Mouse (Mus musculus): ENCODE measurements around the gene Dse. TPM values are rescaled to one million over a fixed set of nuclear protein-coding genes. Genes with fewer than 3 reads are reported as not detected.
A peak's percentile ranks its signal among the peaks of the same experiment; 100 is the strongest.

The Dse gene
- total RNA-seq, 2 experiments from 2014 or later = 5.7 to 6.7 TPM

- intact Hi-C loops (cut with DNase I) = loop anchor here (2.0 kb wide), 1 partner anchor 77 kb away; the partner anchor contains the start of gene Tspyl1
- no peak for DNase-seq
Measured at GRCm38 (mm10) chr10:34205825-34206224, 1.7 kb downstream of the Dse start.

GRCm38 (mm10) chr10:34200689-34201088 is 6.8 kb downstream of the Dse start:
- intact Hi-C loops (cut with DNase I) = no loop called here
- DNase-seq = peak; percentile 24 to 52

DNA sequence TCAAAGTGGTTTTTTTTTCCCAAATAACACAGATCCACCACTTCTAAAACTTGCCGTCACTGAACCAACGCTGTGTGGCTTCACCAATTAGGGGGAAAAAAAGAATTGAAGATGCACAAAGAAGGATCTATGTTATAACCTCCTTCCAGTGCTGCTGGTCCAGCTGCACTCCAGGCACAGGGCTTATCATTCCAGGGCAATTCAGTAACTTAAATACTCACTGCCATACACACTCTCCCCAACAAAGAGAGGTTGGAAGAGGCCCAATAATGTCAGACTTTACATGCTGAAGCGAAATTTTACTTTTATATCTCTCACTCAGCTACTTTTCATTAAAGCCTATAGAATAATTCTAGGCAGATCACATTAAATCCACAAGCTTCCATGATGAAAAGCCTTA is 8.9 kb downstream of the Dse start:
- intact Hi-C loops (cut with DNase I) = no loop called here
- DNase-seq = no peak

DNA sequence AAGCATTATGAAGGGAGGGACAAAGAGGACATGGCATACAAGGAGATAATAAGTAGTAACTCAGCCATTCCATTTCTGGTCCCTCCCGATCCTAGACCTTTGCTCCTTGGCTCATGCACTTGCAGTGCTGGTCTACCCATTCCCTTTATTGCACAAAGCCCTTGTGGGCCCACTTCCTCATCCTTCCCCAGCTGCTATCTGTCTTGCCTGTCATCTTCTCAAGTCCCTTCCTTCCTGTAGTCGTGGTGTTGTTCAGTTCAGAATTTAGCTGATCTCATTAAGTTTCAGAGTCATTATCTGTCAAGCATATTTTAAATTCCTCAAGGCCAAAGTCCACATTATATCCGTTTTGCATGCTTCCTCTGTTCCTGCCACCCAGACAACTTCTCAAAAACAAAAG is 9.5 kb downstream of the Dse start:
- DNase-seq = peak; percentile 14 to 31
- intact Hi-C loops (cut with DNase I) = no loop called here

DNA sequence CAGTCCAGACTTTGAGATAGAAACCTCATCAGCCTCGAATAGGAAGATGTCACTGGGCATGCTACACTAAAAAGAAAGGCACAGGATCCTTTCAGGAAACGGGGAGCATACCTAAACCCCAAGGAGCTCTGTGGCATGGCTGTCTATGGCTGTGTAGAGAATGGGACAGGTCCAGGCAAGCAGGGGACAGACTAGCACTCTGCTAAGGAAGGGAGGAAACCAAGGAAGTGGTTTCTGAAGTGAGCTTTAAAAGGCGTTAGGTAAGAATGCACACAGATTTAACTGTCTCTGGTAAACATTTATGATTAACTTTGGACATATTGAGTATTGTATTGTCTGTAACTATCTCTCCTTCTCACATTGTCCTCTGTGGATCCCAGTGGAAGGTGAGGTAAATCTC is 10.2 kb downstream of the Dse start:
- intact Hi-C loops (cut with DNase I) = no loop called here
- no peak for DNase-seq

GRCm38 (mm10) chr10:34194957-34195356 is 12.6 kb downstream of the Dse start:
- intact Hi-C loops (cut with DNase I) = no loop called here
- DNase-seq = no peak

DNA sequence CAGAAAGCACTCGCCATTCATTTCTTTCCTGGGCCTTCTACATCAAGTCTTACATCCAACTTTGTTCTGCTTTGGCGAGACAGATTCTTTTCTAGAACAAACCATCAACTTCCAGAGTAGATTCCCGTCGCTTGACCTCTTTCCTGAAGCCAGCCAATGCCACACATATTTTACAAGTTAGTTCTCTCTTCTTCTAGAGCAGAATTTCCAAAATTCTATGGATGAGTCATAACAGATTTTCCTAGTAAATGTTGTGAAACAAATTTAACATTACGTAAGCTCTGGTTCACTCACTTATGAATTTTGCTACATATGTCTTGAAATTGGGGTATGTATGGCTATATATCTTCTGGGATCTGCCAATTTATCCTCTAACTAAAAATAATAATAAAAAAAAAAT is 13.0 kb downstream of the Dse start:
- intact Hi-C loops (cut with DNase I) = no loop called here
- no peak for DNase-seq

GRCm38 (mm10) chr10:34186571-34187260 is 20.8 kb downstream of the Dse start:
- no peak for DNase-seq
- intact Hi-C loops (cut with DNase I) = no loop called here

- no peak for DNase-seq
- intact Hi-C loops (cut with DNase I) = no loop called here
Measured at GRCm38 (mm10) chr10:34185556-34185955, 22.0 kb downstream of the Dse start.

- no peak for DNase-seq
- intact Hi-C loops (cut with DNase I) = no loop called here
Measured at GRCm38 (mm10) chr10:34184956-34185355, 22.6 kb downstream of the Dse start.

DNA sequence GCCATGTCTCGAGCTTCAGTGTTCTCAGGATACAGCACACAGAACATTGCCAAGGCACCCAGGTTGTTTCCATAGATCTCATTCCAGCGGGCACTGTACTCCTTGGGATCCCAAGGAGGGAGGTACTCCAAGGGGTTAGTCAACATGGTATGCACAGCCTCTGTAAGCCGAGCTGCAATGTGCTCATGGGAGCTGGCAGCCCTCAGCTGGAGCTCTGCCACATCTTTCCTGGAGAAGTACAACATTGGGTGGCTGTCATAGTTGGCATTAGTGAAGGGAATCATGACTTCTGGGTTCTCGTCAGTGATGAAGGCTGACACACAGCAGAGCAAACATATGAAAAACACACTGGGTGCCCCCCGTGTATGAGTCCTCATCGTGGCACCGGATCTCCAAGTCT is 23.8 kb downstream of the Dse start:
- peak; percentile 17 to 33 for DNase-seq
- intact Hi-C loops (cut with DNase I) = no loop called here

DNA sequence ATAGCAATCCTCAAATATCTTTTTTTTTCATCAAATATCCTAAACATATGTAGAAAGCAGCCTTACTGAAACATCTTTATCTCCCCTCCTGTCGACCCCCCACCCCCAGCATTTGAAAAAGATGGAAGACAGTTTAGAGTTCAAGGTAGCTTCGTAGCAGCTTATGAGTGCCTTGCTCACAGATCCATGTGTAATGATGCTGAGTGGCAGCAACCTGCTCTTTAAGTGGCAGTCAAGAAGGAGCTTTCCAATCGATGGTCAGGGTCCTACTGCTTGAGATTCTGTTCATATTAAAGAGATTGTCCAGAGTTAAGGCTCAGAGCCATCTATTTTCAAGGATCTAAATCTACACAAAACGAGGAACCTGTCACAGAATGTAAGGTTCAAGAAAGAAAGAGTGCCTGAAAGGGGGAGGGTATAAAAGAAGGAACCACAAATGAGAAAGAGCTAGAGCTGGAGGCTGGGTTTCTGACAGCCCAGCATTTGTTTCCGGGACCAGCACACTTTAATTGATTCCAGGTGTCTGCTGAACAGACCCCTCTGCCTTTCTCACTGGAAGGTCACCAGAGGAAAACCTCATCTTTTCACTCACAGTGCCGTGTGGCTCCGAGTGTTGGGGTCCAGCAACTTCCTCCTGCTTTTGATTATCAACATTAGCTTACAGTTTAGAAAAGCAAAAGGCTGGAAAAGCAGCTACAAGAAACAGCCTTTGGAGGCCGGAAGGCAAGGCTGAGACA is 31.5 kb downstream of the Dse start:
- DNase-seq = no peak
- intact Hi-C loops (cut with DNase I) = no loop called here

- DNase-seq = no peak
- intact Hi-C loops (cut with DNase I) = no loop called here
Measured at GRCm38 (mm10) chr10:34172663-34173282, 34.7 kb downstream of the Dse start.

DNA sequence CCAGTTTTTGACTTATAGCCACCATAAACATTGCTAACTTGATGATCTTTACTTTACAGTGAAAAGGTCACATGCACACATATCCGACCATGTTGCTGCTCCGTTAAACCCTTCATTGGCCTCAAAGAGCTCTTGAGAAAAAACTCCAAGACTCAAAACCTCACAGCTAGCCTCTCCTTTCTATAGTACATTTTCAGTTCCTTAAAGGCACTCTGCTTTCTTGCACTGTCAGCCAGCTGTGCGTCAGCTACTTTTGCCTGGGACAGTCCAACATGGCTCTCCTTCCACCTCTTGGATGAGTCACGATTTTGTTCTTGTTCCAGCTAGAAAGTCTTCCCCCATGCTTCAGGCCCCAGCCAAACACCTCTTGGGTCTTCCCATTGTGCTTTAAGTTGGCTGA is 35.9 kb downstream of the Dse start:
- intact Hi-C loops (cut with DNase I) = no loop called here
- no peak for DNase-seq

- no peak for DNase-seq
- intact Hi-C loops (cut with DNase I) = no loop called here
Measured at GRCm38 (mm10) chr10:34171191-34171590, 36.3 kb downstream of the Dse start.

GRCm38 (mm10) chr10:34166971-34167370 is 40.5 kb downstream of the Dse start:
- intact Hi-C loops (cut with DNase I) = no loop called here

DNA sequence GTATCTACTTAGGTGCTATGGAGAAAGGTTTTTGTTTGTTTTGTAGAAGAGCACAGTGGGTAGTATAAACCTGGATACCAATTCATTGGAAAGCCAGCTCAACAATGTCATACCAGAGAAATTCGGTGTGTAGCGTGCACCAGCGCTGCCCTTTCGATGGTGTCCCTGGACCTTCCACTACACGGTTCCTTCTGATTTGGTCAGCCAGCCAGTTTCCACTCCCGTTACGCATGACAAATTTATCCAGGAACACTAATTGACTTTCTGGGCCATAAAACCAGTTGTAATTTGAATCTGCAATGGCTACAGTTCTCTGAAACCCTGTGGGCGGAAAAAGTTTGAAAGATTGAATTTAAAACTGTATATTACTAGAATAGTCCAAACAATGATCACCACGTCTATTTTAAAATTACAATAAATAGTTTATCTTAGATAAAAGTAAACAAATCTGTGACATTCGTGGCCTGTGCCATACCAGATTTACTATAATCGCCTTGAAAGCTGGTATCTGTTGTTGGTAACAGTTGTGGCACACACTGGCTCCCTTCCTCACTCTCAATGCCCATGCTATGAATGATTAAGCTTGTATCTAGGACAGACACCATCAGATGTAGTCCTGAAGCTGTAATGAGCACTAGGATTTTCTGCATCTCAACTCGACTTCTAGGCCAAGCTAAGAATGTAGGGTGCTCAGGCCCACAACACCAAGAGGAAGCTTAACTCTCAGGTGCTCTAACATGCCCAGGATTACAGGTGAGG is 51.5 kb downstream of the Dse start:
- intact Hi-C loops (cut with DNase I) = no loop called here
- no peak for DNase-seq

More at GRCm38 (mm10) chr10:34166971-34167370, 40.5 kb downstream of the Dse start:
- no peak for DNase-seq

- intact Hi-C loops (cut with DNase I) = loop anchor here (2.0 to 5.0 kb wide), 2 partner anchors 130 to 175 kb away; partner anchors contain the start of gene Tspyl1
- peak; percentile 10 to 37 for DNase-seq
Measured at GRCm38 (mm10) chr10:34151827-34152226, 55.7 kb downstream of the Dse start.

DNA sequence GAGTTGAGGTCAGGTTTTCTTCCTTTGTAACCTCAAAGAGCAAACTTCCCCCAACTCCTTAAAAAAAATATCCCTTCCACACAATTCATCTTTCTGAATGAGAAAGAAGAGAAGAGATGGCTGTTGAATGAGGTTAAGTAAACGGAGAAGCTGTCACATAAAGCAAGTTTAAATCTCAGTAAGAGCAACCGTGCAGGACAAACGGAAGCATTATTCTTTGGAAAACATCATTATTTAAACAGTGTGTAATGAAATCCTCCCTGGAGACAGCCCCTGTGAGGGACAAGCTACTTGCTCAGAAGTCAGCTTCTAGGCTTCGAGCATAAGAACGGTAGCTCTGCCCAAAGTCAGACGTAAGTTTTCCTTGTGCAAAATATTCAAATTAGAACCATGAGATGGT is 57.1 kb downstream of the Dse start:
- intact Hi-C loops (cut with DNase I) = loop anchor here (2.0 to 5.0 kb wide), 2 partner anchors 132 to 176 kb away; partner anchors contain the start of gene Tspyl1
- no peak for DNase-seq

DNA sequence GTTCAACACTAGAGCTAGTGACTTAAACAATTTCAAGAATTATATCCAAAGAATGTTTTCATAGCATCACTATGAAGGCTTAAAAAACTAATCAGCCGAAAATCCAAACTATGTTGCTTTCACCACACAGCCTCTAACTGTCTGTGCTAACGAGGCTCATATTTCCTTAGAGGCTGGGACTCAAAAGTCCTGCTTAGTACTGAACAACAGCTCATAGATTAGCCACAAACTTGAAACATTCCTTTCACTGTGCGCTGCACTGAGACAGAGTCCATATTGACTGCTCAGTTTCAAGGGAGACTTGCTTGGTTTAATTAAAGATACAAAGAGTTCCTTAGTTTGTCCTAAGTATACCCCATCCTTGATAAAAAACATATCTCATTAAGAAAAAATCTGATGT is 57.7 kb downstream of the Dse start:
- intact Hi-C loops (cut with DNase I) = loop anchor here (2.0 to 5.0 kb wide), 2 partner anchors 133 to 177 kb away; partner anchors contain the start of gene Tspyl1
- no peak for DNase-seq

DNA sequence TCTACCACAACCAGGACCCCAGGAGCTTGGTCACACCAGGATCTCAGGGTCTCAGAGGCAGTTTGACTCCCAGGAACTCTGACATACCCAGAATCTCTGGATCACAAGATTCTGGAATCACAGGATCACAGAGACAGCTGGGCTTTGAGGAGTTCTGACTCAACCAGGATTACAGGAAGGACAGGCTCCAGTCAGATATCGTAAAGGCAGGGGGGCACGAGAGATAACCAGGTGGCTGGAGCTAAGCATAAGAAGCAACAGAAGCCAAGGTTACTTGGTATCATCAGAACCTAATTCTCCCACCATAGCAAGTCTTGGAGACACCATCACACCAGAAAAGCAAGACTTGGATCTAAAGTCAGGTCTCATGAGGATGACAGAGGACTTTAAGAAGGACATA is 65.8 kb downstream of the Dse start:
- DNase-seq = no peak
- intact Hi-C loops (cut with DNase I) = no loop called here

Data from heart, postnatal 14 days (tissue).